Mouse (Mus musculus) frontal cortex, adult (tissue): ENCODE results near the gene Gm10300.

Experiments used
- ATAC-seq: cut with Nextera tagmentation; 2 replicates; pipeline ENCODE4 v1.9.2; 2017; ENCODE audit warnings: mild to moderate bottlenecking, moderate library complexity, mixed read lengths; ENCODE audit not compliant: low TSS enrichment

Gene Gm10300

GRCm38 (mm10) chr4:132078296-132078714 is 3.8 kb downstream of the Gm10300 start:
- no peak for ATAC-seq

GRCm38 (mm10) chr4:132079555-132080275 is 5.2 kb downstream of the Gm10300 start:
- no peak for ATAC-seq

- ATAC-seq: no peak
These were observed 6.0 kb downstream of the Gm10300 start for GRCm38 (mm10) chr4:132080492-132080983.

GRCm38 (mm10) chr4:132085114-132085513 is 10.6 kb downstream of the Gm10300 start:
- ATAC-seq: no peak

- peak; percentile 38; the same call in 1 of the 2 replicates for ATAC-seq
These were observed 14.4 kb downstream of the Gm10300 start for GRCm38 (mm10) chr4:132088921-132089320.

- ATAC-seq: no peak
These were observed 18.6 kb downstream of the Gm10300 start for GRCm38 (mm10) chr4:132093136-132093535.

- no peak for ATAC-seq
These were observed 19.4 kb downstream of the Gm10300 start for GRCm38 (mm10) chr4:132093928-132094327.

GRCm38 (mm10) chr4:132095043-132095442 is 20.5 kb downstream of the Gm10300 start:
- no peak for ATAC-seq

- ATAC-seq: no peak
These were observed 25.1 kb downstream of the Gm10300 start for GRCm38 (mm10) chr4:132099548-132099947.

- ATAC-seq: no peak
These were observed 26.7 kb downstream of the Gm10300 start for GRCm38 (mm10) chr4:132101152-132101551.

GRCm38 (mm10) chr4:132108221-132108620 is 33.7 kb downstream of the Gm10300 start:
- no peak for ATAC-seq

- ATAC-seq: no peak
These were observed 36.7 kb downstream of the Gm10300 start for GRCm38 (mm10) chr4:132111227-132111626.

GRCm38 (mm10) chr4:132113411-132114095 is 39.1 kb downstream of the Gm10300 start:
- ATAC-seq: no peak

GRCm38 (mm10) chr4:132116315-132116714 is 41.8 kb downstream of the Gm10300 start:
- no peak for ATAC-seq

- peak; percentile 89; the same call in 1 of the 2 replicates for ATAC-seq
These were observed 45.1 kb downstream of the Gm10300 start for GRCm38 (mm10) chr4:132119566-132119965.

GRCm38 (mm10) chr4:132121674-132122073 is 47.2 kb downstream of the Gm10300 start:
- ATAC-seq: no peak

- ATAC-seq: no peak
These were observed 48.7 kb downstream of the Gm10300 start for GRCm38 (mm10) chr4:132123166-132123565.
